Mouse (Mus musculus) c-Kit-positive CD71-positive TER-119-negative erythroid progenitor cells, embryonic 14.5 days (primary cell): ENCODE data around the gene 9130230L23Rik.

Experiments used
- DNase-seq: peaks from one replicate; pipeline ENCODE4 v3.0.0-alpha.2; 2013; ENCODE audit warnings: low read depth

Gene 9130230L23Rik

GRCm38 (mm10) chr5:66004134-66004925, at the start of gene 9130230L23Rik:
TSS of gene 9130230L23Rik (minus strand) at chr5:66004285.
- no peak for DNase-seq

DNA sequence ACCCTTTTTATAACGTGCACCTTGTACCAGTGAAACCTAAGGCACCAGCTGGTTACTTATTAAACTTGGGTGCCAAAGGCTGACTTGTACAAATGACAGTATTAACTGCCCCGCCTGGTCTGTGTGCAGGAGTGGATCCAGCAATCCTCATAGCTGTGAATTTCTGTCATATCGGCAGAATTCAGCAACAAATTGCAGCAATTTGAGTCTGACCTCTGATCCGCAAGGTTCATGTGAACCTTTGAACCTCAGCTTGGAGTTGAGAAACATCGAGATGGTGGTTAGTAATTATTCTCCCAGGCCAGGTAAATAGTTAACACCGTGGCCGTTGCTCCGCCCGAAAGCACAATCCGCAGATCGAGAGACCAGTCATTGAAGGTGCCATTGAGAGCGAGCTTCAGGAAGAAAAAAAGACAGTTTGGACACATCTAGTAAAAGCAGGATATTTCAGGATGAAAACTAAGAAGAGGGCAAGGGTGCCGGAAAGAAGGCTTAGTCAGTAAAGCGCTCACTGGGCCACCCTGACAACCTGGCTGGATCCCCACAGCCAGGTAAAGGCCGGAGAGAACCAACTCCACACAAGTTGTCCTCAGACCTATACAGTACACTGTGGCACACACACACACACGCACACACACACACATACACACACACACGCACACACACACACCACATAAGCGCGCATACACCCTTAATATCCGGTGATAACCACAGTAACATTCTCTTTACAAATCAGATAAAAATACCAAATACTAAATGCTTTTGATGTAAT, 48.9 kb upstream of the 9130230L23Rik start:
- DNase-seq, result no peak

- DNase-seq, result no peak
These were observed 46.8 kb upstream of the 9130230L23Rik start for GRCm38 (mm10) chr5:66050841-66051240.

- no peak for DNase-seq
These were observed 42.3 kb upstream of the 9130230L23Rik start for GRCm38 (mm10) chr5:66046356-66046755.

- DNase-seq, result no peak
These were observed 39.8 kb upstream of the 9130230L23Rik start for GRCm38 (mm10) chr5:66043897-66044296.

DNA sequence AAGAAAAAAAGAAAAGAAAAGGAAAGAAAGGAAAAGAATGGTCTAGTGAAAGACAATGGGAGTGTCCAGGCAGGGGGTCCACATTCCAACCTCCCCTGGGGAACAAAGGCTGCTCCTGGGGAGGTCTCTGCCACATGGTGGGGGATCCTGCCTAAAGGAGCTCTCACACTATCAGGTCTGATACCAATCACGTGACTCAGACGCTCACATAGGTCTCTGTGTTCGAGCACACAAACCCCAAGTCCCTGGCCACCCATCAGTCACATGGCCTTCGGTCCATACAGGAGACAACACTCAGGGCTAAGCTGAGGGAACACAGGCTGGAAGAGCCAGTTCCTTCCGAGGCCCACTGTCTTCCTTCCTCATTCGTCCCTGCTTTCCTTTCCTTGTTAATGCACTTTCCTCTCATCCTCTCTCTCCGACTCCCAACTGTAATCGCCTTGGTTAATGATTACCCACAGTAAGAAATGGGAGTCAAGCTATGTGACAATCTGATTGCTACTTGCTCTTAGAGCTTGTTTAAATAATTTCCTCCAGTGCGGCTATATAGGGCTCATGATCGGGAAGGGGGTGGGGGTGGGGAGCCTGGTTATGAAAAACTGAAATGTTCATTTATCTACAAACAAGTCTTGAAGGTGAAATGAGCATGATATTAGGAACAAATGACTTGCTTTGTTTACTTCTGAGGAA, 38.7 kb upstream of the 9130230L23Rik start:
- DNase-seq, result no peak

DNA sequence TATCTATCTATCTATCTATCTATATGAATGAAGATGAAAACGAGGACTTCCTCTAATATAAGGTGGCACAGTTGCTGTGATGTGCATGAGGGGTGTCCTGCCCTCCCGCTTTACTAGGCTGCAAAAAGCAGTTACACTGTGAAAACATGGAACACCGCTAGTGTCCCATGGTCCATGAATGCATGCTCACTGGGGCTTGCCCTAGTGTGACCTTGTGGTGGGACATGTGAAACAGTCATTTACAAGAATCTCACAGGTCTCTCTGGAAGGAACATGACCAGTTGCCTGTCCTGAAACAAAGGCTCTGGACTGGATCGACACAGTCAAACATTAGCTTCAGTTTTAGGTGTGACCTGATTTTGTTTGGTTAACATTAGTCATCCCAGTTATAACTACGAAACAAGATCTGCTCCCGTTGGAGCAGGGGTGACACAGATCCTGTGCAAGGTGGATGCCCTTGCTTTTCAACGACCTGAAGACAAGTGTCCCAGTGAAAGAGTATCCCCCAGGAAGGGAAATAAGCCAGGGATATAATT, 36.7 kb upstream of the 9130230L23Rik start:
- DNase-seq, result no peak

- no peak for DNase-seq
These were observed 35.7 kb upstream of the 9130230L23Rik start for GRCm38 (mm10) chr5:66039813-66040212.

DNA sequence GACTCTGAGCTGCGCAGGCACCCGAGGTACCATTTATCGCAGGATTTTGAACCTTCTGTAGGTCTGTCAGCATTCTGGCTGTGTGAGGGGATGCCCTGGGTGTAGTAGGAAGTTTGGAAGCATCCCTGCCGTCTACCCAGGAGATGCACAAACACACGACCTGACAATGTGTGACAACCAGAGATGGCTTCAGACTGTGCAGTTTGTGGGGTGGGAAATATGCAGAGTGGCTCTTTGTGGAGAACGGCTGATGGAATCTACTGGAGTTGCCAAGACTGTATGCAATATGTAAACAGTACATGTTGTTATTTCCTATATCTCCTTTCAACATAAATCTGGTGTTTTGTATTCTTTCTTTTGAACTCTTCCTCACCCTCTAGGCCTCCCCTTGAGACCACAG, 33.0 kb upstream of the 9130230L23Rik start:
- no peak for DNase-seq

DNA sequence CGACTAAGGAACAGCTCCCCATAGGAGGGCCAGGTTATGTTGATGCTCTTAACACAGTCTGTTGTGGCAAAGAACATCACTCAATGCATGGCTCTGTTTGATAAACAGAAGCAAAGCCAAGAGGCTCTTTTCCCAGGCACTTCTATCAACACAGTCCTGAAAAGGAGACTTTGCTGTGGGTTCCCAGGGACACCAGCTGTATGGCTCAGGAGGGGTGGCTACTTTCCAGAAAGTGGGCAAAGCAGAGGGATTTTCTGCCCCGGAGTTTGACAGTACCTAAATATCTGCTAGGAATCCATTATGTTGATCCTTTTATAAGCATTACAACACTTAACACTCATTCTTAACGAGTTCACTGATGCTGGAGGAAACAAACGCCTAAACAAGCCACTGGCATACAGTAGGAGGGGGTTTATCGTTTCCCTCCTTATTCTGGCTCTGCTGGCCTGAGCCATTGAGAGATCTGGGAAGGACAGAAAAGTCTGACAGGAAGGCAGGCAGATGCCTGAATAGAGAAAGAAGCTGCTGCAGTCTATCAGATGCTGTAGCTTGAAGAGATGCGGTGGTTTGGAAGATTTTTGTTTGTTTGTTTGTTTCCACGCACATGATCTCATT, 32.5 kb upstream of the 9130230L23Rik start:
- DNase-seq, result no peak

GRCm38 (mm10) chr5:66034375-66035195, 30.5 kb upstream of the 9130230L23Rik start:
- no peak for DNase-seq

DNA sequence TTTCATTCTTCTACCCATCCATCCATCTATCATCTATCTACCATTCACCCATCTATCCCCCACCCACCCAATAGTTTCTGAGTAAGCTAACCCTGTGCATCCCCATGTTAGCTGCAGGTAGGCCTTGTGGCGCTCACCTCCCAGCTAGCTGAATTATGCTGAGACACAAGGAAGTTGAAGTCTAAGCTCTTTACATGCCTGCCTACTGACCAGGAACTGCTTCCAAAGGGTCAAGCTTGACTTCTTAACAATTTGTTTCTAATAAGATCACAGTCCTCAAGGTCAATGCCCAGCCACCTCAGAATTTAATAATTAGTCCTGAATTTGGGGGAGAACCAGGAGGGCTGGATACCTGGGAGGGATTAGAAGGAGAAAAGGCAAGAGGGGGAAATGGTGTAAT, 28.7 kb upstream of the 9130230L23Rik start:
- no peak for DNase-seq

GRCm38 (mm10) chr5:66031699-66032098, 27.6 kb upstream of the 9130230L23Rik start:
- no peak for DNase-seq

DNA sequence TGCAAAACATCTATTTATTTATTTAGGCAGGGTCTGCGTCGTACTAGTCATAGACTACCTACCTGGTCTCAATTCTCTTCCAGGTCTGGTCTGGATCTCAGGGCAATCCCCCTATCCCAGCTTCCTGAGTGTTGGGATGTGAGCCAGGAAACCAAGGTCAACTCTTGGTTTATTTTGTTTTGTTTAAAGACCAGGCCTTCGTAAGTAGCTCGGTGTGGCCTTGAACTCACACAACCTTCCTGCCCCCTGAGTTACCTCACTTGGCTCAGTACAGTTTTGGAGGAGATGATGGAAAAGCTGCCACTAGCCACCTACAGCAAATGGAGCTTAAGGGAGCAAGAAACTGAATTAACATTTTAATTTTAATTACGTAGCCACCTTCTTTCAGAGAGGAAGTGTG, 24.1 kb upstream of the 9130230L23Rik start:
- no peak for DNase-seq

DNA sequence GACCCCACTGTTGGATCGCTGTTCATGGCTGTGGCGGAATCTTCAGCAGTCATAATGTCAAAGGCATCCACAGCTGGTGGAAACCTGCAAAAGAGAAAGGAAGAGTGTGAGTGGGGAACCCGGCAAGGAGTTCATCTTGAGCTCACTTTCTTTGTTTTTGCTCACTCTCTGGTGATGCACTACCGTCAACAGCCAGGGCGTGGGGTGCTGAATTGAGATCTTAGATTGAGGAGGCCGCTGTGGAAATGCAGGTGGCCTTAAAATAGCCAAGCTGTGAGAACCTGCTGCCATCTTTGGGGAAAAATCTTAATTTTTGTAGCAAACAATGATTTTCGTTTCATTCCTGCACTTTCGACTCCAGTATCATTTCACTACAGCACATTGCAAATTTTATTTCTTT, 23.1 kb upstream of the 9130230L23Rik start:
- DNase-seq, result no peak

DNA sequence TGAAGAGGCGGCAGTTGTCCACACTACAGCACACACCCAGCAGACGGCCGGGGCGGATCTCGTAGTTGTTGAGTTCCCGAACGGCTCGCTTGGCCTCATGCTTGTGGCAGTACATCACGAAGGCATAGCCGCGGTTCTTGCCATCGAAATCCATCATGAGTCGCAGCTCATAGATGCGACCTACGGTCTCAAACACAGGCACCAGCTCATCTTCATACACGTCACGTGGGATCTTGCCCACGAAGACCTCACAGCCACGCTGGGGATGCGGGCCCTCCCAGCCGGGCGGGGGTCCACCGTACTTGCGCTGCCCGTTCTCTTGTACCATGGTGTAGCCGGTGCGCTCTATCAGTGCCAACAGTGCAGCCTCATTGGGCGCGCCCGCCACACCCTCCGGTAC, 22.7 kb upstream of the 9130230L23Rik start:
- DNase-seq, result no peak

GRCm38 (mm10) chr5:66015449-66015961, 11.4 kb upstream of the 9130230L23Rik start:
- DNase-seq, result no peak

- no peak for DNase-seq
These were observed 10.4 kb upstream of the 9130230L23Rik start for GRCm38 (mm10) chr5:66014437-66014836.

GRCm38 (mm10) chr5:66013999-66014398, 9.9 kb upstream of the 9130230L23Rik start:
- DNase-seq, result no peak

DNA sequence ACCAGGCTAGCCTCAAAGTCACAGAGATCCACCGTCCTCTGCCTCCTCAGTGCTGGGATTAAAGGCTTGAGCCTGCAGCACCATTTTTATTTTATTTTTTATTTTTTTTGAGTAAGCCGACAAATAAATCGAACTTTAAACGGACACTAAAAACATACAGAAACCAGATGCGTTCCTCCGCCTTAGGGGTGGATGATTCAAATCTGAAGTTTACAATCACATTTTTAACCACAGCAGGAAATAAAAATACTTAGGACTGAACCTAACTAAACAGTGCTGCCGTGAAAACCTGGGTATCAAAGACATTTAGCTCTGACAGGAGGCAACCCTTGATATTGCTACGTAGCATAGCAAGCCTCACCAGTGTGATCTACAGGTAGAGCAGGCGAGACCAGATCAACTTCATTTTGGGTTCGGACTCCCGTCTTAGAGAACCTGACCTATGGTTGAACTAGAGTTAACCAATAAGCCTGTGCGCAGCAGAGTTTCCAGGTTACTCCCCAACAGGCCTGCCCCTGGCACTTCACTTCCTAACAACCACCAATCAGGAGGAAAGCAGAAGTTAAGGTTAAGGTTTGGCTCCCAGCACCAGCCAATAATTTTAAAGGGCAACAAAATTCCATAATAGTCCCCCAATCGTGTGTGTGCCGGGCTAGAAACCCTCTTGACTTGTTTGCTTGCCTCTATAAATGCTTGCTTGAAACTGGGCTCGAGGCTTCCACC, 4.3 kb upstream of the 9130230L23Rik start:
- DNase-seq, result no peak
